Mouse (Mus musculus) ES-Bruce4 (cell line): Measurements from ENCODE around the gene Mif4gd. TPM values are rescaled to one million over a fixed set of nuclear protein-coding genes. Genes with fewer than 3 reads are reported as not detected.

Source experiments
- H3K27ac ChIP-seq: 2 replicates; pipeline ENCODE4 v1.5.1; 2012; ENCODE audit warnings: low read length, inconsistent platforms; ENCODE audit not compliant: insufficient read depth
- H3K27me3 ChIP-seq: 2 replicates; pipeline ENCODE4 v1.6.1; 2012; ENCODE audit warnings: mild to moderate bottlenecking, low read length, inconsistent platforms; ENCODE audit not compliant: control insufficient read depth, poor library complexity, insufficient read depth, severe bottlenecking
- H3K36me3 ChIP-seq: 2 replicates; pipeline ENCODE4 v1.6.1; 2012; ENCODE audit warnings: inconsistent platforms, mild to moderate bottlenecking, low read length, moderate library complexity; ENCODE audit not compliant: control insufficient read depth, poor library complexity, insufficient read depth, severe bottlenecking
- H3K4me1 ChIP-seq: one replicate; pipeline ENCODE4 v1.8.1; 2011; ENCODE audit warnings: low read length; ENCODE audit not compliant: control insufficient read depth, insufficient read depth
- H3K4me3 ChIP-seq: 2 replicates; pipeline ENCODE4 v1.5.1; 2011; ENCODE audit warnings: low read depth, mild to moderate bottlenecking, low read length
- H3K9ac ChIP-seq: 2 replicates; pipeline ENCODE4 v1.6.1; 2012; ENCODE audit warnings: low read depth, mild to moderate bottlenecking, inconsistent platforms; ENCODE audit not compliant: poor library complexity, severe bottlenecking
- H3K9me3 ChIP-seq: replicated peaks from 2 replicates; pipeline ENCODE4 v1.6.1; 2012; ENCODE audit warnings: mild to moderate bottlenecking, low read length, inconsistent platforms; ENCODE audit not compliant: control insufficient read depth, poor library complexity, insufficient read depth, severe bottlenecking
- CTCF ChIP-seq: IDR thresholded peaks from one replicate; pipeline ENCODE4 v1.8.1; 2011; ENCODE audit warnings: low read depth, low read length
- EP300 ChIP-seq: IDR thresholded peaks from 2 replicates; pipeline ENCODE4 v1.6.1; 2011; ENCODE audit warnings: low read depth, low read length; ENCODE audit not compliant: insufficient read depth
- POLR2A ChIP-seq: IDR thresholded peaks from one replicate; pipeline ENCODE4 v1.8.1; 2011; ENCODE audit warnings: low read length; ENCODE audit not compliant: insufficient read depth
- polyA plus RNA-seq: library from polyadenylated mRNA; stranded (reverse); fragments of >200 nt; gene quantifications from 2 replicates; pipeline ENCODE4 v1.2.4, GENCODE M21; 2011; ENCODE audit warnings: low read depth; ENCODE audit not compliant: missing spikeins, insufficient read depth, insufficient read length

Gene Mif4gd
- polyA plus RNA-seq, 1 experiment: 50.4 TPM

DNA sequence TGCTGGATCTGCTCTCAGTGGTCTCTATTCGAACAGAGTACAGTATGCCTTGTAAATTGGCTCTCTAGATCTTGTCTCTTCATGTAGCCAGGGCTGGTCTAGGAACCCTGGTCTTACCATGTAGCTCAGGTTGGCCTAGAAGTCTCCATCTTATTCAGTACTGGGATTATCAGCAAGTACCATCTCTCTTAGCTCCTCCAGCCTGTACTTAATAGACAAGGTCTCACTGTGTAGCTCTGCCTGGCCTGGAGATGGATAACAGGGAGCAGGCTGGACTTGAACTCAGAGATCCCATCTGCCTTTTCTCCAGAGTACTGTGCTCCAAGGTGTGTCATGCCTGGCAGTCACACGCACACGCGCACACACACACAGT lies 28.9 kb upstream of the Mif4gd start:
- Histone ChIP-seq H3K9ac (no peak overlapping the region), H3K4me3 (no peak overlapping the region), H3K36me3 (no peaks in the 10 kb centered on the region), H3K27me3 (no peaks in the 10 kb centered on the region), H3K27ac (peak overlapping the region; percentile 47), H3K9me3 (no peaks in the 10 kb centered on the region), H3K4me1 (peaks cover 18% of the 10 kb centered on the region)
- no peak for TF ChIP-seq CTCF
- no peak for TF ChIP-seq EP300
- no peak for TF ChIP-seq POLR2A

DNA sequence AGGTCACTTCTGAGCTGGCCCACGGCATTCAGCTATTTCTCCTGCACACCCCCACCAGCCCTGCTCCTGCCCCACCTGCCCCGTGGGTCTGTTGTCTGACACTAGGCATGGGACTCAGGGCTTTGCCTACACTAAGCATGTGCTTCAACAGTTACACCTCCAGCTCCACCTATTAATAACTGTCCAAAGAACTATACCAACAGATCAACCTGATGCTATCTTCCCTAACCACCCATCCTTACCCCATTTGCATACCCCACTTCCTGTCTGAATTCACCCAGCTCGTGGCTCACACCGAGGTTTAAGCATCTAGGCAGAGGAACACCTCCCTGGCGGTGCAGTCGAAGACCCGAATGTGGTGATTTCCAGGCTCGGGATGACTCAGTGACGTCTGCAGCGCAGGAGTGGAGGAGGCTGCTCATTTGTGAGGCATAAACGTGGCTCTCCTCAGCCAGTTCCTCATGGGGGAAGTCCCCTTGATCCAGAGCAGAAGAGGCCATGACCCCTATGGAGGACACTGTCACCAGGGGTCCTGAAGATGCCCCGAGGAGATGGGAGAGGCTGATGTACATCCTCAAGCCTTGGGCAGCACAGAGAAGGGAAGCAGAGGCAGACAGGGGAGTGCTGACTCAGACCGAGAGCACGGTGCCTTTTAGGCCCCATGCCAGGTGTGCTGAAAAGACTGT lies 28.4 kb upstream of the Mif4gd start:
- H3K9ac ChIP-seq: no peak overlapping the region
- H3K27ac ChIP-seq: peak overlapping the region; percentile 47
- no peaks in the 10 kb centered on the region for H3K9me3 ChIP-seq
- H3K27me3 ChIP-seq: no peaks in the 10 kb centered on the region
- H3K4me3 ChIP-seq: no peak overlapping the region; the same call in 1 of the 2 replicates
- no peaks in the 10 kb centered on the region for H3K36me3 ChIP-seq
- TF ChIP-seq CTCF (no peak), EP300 (peak; percentile 90), POLR2A (no peak)
- peaks cover 18% of the 10 kb centered on the region for H3K4me1 ChIP-seq

DNA sequence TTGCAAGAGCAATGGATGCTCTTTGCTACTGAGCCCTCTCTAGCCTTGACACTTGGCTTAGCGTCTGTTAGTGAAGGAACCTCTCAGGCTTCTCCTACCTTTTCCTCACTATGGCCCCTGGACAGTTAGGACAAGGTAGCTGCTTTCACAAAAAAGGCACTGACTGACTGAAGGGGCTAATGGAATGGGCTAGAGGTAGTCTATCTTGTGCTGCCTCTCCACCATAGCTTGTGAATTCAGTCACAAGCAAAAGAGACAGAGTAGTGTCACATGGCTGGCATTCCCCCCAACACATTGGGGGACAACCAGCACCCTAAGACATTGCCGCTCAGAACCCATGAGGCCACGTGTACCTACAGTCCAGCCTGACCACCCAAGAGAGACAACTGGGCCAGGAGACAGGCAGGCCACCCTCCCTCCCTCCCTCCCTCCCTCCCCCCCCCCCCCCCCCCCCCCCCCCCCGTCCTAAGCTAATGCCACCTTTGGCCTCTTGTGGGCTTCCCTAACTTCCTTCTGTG lies 27.6 kb upstream of the Mif4gd start:
- Histone ChIP-seq H3K4me1 (peaks cover 18% of the 10 kb centered on the region), H3K4me3 (no peak overlapping the region), H3K9ac (no peak overlapping the region), H3K9me3 (no peaks in the 10 kb centered on the region), H3K36me3 (no peaks in the 10 kb centered on the region), H3K27ac (no peak overlapping the region), H3K27me3 (no peaks in the 10 kb centered on the region)
- TF ChIP-seq CTCF (no peak), EP300 (no peak), POLR2A (no peak)

DNA sequence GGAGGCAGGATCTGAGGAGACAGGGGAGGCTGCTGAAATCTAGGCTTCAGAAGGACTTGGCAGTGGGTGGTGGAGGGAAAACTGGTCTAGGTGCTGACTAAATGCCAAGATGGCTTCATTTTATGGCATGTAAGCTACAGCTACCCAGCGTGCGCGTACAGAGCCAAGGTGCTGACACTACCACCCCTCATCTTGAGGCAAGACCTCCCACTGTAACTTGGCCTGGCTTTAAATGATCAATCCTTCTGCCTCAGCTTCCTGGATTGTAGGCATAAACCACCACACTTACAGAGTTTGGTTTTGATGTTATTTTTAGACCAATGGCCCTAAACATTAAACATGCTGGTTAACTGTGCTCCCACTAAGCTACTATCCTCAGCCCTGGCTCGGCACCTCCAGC lies 26.8 kb upstream of the Mif4gd start:
- peak overlapping the region; percentile 32 for H3K27ac ChIP-seq
- no peaks in the 10 kb centered on the region for H3K36me3 ChIP-seq
- peaks cover 18% of the 10 kb centered on the region for H3K4me1 ChIP-seq
- H3K27me3 ChIP-seq: no peaks in the 10 kb centered on the region
- H3K4me3 ChIP-seq: no peak overlapping the region
- no peaks in the 10 kb centered on the region for H3K9me3 ChIP-seq
- TF ChIP-seq EP300 (no peak), POLR2A (no peak), CTCF (no peak)
- H3K9ac ChIP-seq: peak overlapping the region; percentile 3; the same call in 1 of the 2 replicates

DNA sequence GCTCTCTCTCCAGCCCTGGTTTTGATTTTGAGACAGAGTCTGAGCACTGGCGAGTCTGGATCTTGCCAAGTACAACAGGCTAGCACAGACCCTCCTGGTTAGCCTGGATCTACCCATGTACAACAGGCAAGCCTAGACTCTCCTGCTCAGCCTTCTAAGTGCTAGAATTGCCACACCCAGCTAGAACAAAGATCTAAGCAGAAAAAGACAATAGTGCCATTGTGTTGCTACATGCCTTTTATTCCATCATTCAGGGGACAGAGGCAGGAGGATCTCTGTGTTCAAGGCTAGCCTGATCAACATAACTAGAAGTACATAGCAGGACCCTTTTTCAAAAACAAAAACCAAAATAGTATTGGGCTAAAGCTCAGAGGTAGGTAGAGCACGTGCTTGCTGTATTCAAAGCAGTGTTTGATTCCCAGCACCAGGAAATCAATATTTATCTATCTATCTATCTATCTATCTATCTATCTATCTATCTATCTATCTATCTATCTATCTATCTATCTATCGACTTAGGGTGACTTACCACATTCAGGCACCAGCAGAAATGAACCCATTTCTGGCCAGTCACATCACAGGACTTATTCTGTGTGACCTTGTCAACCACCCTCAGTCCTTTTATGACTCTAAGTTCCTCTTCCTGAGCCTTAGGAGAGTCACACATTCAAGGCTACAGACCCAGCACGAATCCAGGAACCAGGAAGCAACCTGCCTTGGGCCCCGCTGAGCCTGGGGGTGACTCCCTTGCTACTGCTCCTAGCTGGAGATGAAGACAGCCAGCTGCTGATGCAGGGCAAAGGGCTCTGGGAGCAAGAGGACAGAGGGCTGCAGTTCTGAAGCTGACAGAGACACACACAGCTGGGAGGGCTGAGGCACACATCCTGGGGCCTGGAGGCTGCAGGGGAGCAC lies 26.0 kb upstream of the Mif4gd start:
- H3K9me3 ChIP-seq: no peaks in the 10 kb centered on the region
- peak overlapping the region; percentile 32 for H3K27ac ChIP-seq
- H3K4me3 ChIP-seq: no peak overlapping the region
- no peaks in the 10 kb centered on the region for H3K27me3 ChIP-seq
- TF ChIP-seq POLR2A (no peak), EP300 (no peak), CTCF (no peak)
- H3K9ac ChIP-seq: peak overlapping the region; percentile 3; the same call in 1 of the 2 replicates
- H3K36me3 ChIP-seq: no peaks in the 10 kb centered on the region
- H3K4me1 ChIP-seq: peaks cover 18% of the 10 kb centered on the region
